Mouse (Mus musculus) kidney, embryonic 16.5 days (tissue): ENCODE measurements around the gene Hoxc4. TPM values are rescaled to one million over a fixed set of nuclear protein-coding genes. Genes with fewer than 3 reads are reported as not detected.

ENCODE experiments used
- ATAC-seq: fragments of 200-750 bp; cut with Nextera tagmentation; 2 replicates; pipeline ENCODE4 v1.8.0; 2017; ENCODE audit warnings: moderate TSS enrichment; ENCODE audit not compliant: low FRiP score, low TSS enrichment
- H3K27ac ChIP-seq: fragments of 300-500 bp; sonication (generic); 2 replicates; pipeline ENCODE4 v1.5.1; 2014; ENCODE audit warnings: low read length
- H3K27me3 ChIP-seq: fragments of 300-500 bp; sonication (generic); 2 replicates; pipeline ENCODE4 v1.6.1; 2014; ENCODE audit warnings: low read length, control low read depth, mixed read lengths; ENCODE audit not compliant: insufficient read depth
- H3K36me3 ChIP-seq: fragments of 300-500 bp; sonication (generic); 2 replicates; pipeline ENCODE4 v1.6.1; 2014; ENCODE audit warnings: low read length, control low read depth, mixed read lengths; ENCODE audit not compliant: insufficient read depth
- H3K4me1 ChIP-seq: fragments of 300-500 bp; sonication (generic); 2 replicates; pipeline ENCODE4 v1.6.1; 2014; ENCODE audit warnings: low read length, control low read depth, mixed read lengths; ENCODE audit not compliant: insufficient read depth
- H3K4me2 ChIP-seq: fragments of 300-500 bp; sonication (generic); replicated peaks from 2 replicates; pipeline ENCODE4 v1.6.1; 2014; ENCODE audit warnings: low read depth, low read length
- H3K4me3 ChIP-seq: fragments of 300-500 bp; sonication (generic); 2 replicates; pipeline ENCODE4 v1.5.1; 2014; ENCODE audit warnings: mild to moderate bottlenecking, low read length
- H3K9ac ChIP-seq: fragments of 300-500 bp; sonication (generic); replicated peaks from 2 replicates; pipeline ENCODE4 v1.6.1; 2014; ENCODE audit warnings: low read length
- H3K9me3 ChIP-seq: fragments of 300-500 bp; sonication (generic); 2 replicates; pipeline ENCODE4 v1.6.1; 2016; ENCODE audit warnings: low read length, control low read depth
- WGBS: fragments of 180-500 bp; shearing (Covaris S2); extraction: QIAGEN DNeasy Blood & Tissue Kit; methylation state at CpG from one replicate; pipeline ENCODE4 v1.1.7; 2014; 5-methylcytosine and 5-hydroxymethylcytosine counted together
- polyA plus RNA-seq: library from polyadenylated mRNA; unstranded; fragments of >200 nt; fragmentation: Nextera tagmentation; extraction: Ambion mirVana; gene quantifications from 2 replicates; pipeline ENCODE4 v1.2.1, GENCODE M21; 2015

Hoxc4 gene
- polyA plus RNA-seq, 1 experiment from 2014 or later = 6.9 TPM

GRCm38 (mm10) chr15:102977423-102977974 is 41.2 kb upstream of the Hoxc4 start:
- Histone ChIP-seq H3K4me2 (peak overlapping the region; percentile 84), H3K9ac (peak overlapping the region; percentile 97), H3K4me1 (peaks cover 43% of the 10 kb centered on the region), H3K27me3 (peaks cover 25% of the 10 kb centered on the region), H3K4me3 (peak overlapping the region; percentile 59), H3K36me3 (no peaks in the 10 kb centered on the region), H3K27ac (peak overlapping the region; percentile 97), H3K9me3 (no peaks in the 10 kb centered on the region)
- 2% methylated on average over 16 of the region's 16 CpGs for WGBS
- ATAC-seq = no peak

GRCm38 (mm10) chr15:102978615-102979515 is 39.9 kb upstream of the Hoxc4 start:
- Histone ChIP-seq H3K4me2 (peak overlapping the region; percentile 84), H3K27ac (peak overlapping the region; percentile 97), H3K9me3 (no peaks in the 10 kb centered on the region), H3K36me3 (no peaks in the 10 kb centered on the region), H3K4me3 (peak overlapping the region; percentile 59), H3K4me1 (peaks cover 49% of the 10 kb centered on the region), H3K27me3 (peaks cover 21% of the 10 kb centered on the region), H3K9ac (peak overlapping the region; percentile 97)
- 16% methylated on average over 13 of the region's 13 CpGs for WGBS
- ATAC-seq = no peak

- peak overlapping the region; percentile 96 for H3K27ac ChIP-seq
- H3K36me3 ChIP-seq = no peaks in the 10 kb centered on the region
- H3K4me1 ChIP-seq = peaks cover 57% of the 10 kb centered on the region
- peaks cover 16% of the 10 kb centered on the region for H3K27me3 ChIP-seq
- peak overlapping the region; percentile 84 for H3K4me2 ChIP-seq
- no peak for ATAC-seq
- H3K9ac ChIP-seq = peak overlapping the region; percentile 97
- whole genome bisulfite sequencing = 6% methylated on average over 1 of the region's 1 CpGs
- no peaks in the 10 kb centered on the region for H3K9me3 ChIP-seq
- peak overlapping the region; percentile 74 for H3K4me3 ChIP-seq
These were observed 38.8 kb upstream of the Hoxc4 start for GRCm38 (mm10) chr15:102979936-102980335.

- peak overlapping the region; percentile 84 for H3K4me2 ChIP-seq
- peak overlapping the region; percentile 97 for H3K9ac ChIP-seq
- H3K27ac ChIP-seq = peak overlapping the region; percentile 96
- H3K9me3 ChIP-seq = no peaks in the 10 kb centered on the region
- 4% methylated on average over 11 of the region's 11 CpGs for WGBS
- ATAC-seq = no peak
- H3K36me3 ChIP-seq = no peaks in the 10 kb centered on the region
- peaks cover 57% of the 10 kb centered on the region for H3K4me1 ChIP-seq
- peak overlapping the region; percentile 74 for H3K4me3 ChIP-seq
- peaks cover 17% of the 10 kb centered on the region for H3K27me3 ChIP-seq
These were observed 38.4 kb upstream of the Hoxc4 start for GRCm38 (mm10) chr15:102980352-102980751.

- Histone ChIP-seq H3K4me3 (peak overlapping the region; percentile 74), H3K4me1 (peaks cover 59% of the 10 kb centered on the region), H3K9ac (peak overlapping the region; percentile 97), H3K9me3 (no peaks in the 10 kb centered on the region), H3K27ac (peak overlapping the region; percentile 96), H3K27me3 (peaks cover 22% of the 10 kb centered on the region), H3K4me2 (peak overlapping the region; percentile 84), H3K36me3 (no peaks in the 10 kb centered on the region)
- under 1% methylated on average over 14 of the region's 14 CpGs for WGBS
- ATAC-seq = no peak
These were observed 37.8 kb upstream of the Hoxc4 start for GRCm38 (mm10) chr15:102980912-102981311.

GRCm38 (mm10) chr15:102981379-102982288 is 37.1 kb upstream of the Hoxc4 start:
- H3K27me3 ChIP-seq = peaks cover 25% of the 10 kb centered on the region
- H3K36me3 ChIP-seq = no peaks in the 10 kb centered on the region
- no peaks in the 10 kb centered on the region for H3K9me3 ChIP-seq
- no peak; the same call in 1 of the 2 replicates for ATAC-seq
- peak overlapping the region; percentile 96 for H3K27ac ChIP-seq
- H3K9ac ChIP-seq = peak overlapping the region; percentile 97
- H3K4me1 ChIP-seq = peaks cover 65% of the 10 kb centered on the region
- under 1% methylated on average over 88 of the region's 88 CpGs for WGBS
- peak overlapping the region; percentile 74 for H3K4me3 ChIP-seq
- peak overlapping the region; percentile 84 for H3K4me2 ChIP-seq

GRCm38 (mm10) chr15:102983716-102984115 is 35.0 kb upstream of the Hoxc4 start:
- peaks cover 35% of the 10 kb centered on the region for H3K27me3 ChIP-seq
- no peaks in the 10 kb centered on the region for H3K36me3 ChIP-seq
- WGBS = 10% methylated on average over 12 of the region's 12 CpGs
- H3K9ac ChIP-seq = peak overlapping the region; percentile 77
- H3K4me1 ChIP-seq = peaks cover 73% of the 10 kb centered on the region
- H3K27ac ChIP-seq = peak overlapping the region; percentile 78
- no peak for ATAC-seq
- H3K4me2 ChIP-seq = peak overlapping the region; percentile 84
- H3K9me3 ChIP-seq = no peaks in the 10 kb centered on the region
- H3K4me3 ChIP-seq = peak overlapping the region; percentile 74

- H3K4me1 ChIP-seq = peaks cover 67% of the 10 kb centered on the region
- peaks cover 35% of the 10 kb centered on the region for H3K27me3 ChIP-seq
- ATAC-seq = no peak
- 14% methylated on average over 10 of the region's 10 CpGs for WGBS
- H3K9me3 ChIP-seq = no peaks in the 10 kb centered on the region
- peak overlapping the region; percentile 18; the same call in 1 of the 2 replicates for H3K4me3 ChIP-seq
- peak overlapping the region; percentile 68 for H3K27ac ChIP-seq
- H3K4me2 ChIP-seq = peak overlapping the region; percentile 84
- no peaks in the 10 kb centered on the region for H3K36me3 ChIP-seq
- H3K9ac ChIP-seq = peak overlapping the region; percentile 56
These were observed 34.2 kb upstream of the Hoxc4 start for GRCm38 (mm10) chr15:102984521-102984920.

- ATAC-seq = no peak; the same call in 1 of the 2 replicates
- H3K9me3 ChIP-seq = no peaks in the 10 kb centered on the region
- no peaks in the 10 kb centered on the region for H3K36me3 ChIP-seq
- no peak overlapping the region for H3K4me3 ChIP-seq
- 16% methylated on average over 3 of the region's 3 CpGs for WGBS
- peak overlapping the region; percentile 84 for H3K4me2 ChIP-seq
- peaks cover 67% of the 10 kb centered on the region for H3K4me1 ChIP-seq
- H3K9ac ChIP-seq = peak overlapping the region; percentile 56
- H3K27me3 ChIP-seq = peaks cover 35% of the 10 kb centered on the region
- H3K27ac ChIP-seq = peak overlapping the region; percentile 68
These were observed 33.8 kb upstream of the Hoxc4 start for GRCm38 (mm10) chr15:102984925-102985324.
